Mouse (Mus musculus): ENCODE measurements around the gene Ranbp9.

- TF ChIP-seq ZNF384 (IDR thresholded peaks at IDR 0.05; ENCODE audit: low read depth, low read length) (no peak), RCOR1 (IDR thresholded peaks at IDR 0.05; ENCODE audit: low read depth, low read length) (no peak), CTCF (IDR thresholded peaks at IDR 0.05 in 2 of 3, conservative IDR thresholded peaks at IDR 0.05 in 1 of 3; ENCODE audit: control insufficient read depth in 1 of 3, insufficient read depth in 1 of 3, low read depth in 2 of 3, low read length in 3 of 3, poor library complexity in 1 of 3, severe bottlenecking in 1 of 3) (no peak), KAT2A (conservative IDR thresholded peaks at IDR 0.05; ENCODE audit: low read depth, low read length) (no peak), POLR2AphosphoS2 (IDR thresholded peaks at IDR 0.05; ENCODE audit: low read length) (no peak), SMC3 (IDR thresholded peaks at IDR 0.05; ENCODE audit: low read depth, low read length) (no peak), EP300 (IDR thresholded peaks at IDR 0.05; ENCODE audit: low read depth in 1 of 2, low read length in 2 of 2) (no peak), SIN3A (IDR thresholded peaks at IDR 0.05; ENCODE audit: low read length) (no peak), MEF2A (IDR thresholded peaks at IDR 0.05; ENCODE audit: extremely low read depth, insufficient replicate concordance, low read depth, low read length, poor library complexity, severe bottlenecking) (no peak), ZMIZ1 (IDR thresholded peaks at IDR 0.05; ENCODE audit: low read depth, low read length) (no peak), TAL1 (IDR thresholded peaks at IDR 0.05; ENCODE audit: low read length) (no peak), MAZ (IDR thresholded peaks at IDR 0.05; ENCODE audit: low read depth, low read length) (no peak), POLR2A (IDR thresholded peaks at IDR 0.05; ENCODE audit: control insufficient read depth in 1 of 2, insufficient read depth in 1 of 2, low read depth in 1 of 2, low read length in 2 of 2, poor library complexity in 1 of 2) (no peak)
These were observed 30.4 kb downstream of the Ranbp9 start for GRCm38 (mm10) chr13:43450686-43451085.
